Comparison of ENCODE assay signal across 25 mouse cellular contexts in the genomic region with DNA sequence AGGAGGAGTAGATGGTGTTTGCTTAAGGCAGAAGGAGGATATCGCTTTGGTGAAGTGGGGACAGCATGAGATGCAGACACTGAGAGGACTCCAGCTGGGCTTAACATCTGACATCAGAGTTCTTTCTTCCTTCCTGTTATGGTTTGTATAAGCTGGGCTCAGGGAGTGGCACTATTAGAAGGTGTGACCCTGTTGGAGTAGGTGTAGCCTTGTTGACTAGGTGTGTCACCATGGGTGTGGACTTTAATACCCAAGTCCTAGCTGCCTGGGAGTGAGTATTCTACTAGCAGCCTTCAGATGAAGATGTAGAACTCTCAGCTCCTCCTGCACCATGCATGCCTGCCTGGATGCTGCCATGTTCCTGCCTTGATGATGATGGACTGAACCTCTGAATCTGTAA. TPM values are rescaled to one million over a fixed set of nuclear protein-coding genes. Genes with fewer than 3 reads are reported as not detected.
DNase-seq lines count a peak whose midpoint lies in the region; ATAC-seq lines count a peak whose summit lies in the region.
"Had no signal": no experiment of that assay in that cellular context is flagged by ENCODE, and none has a peak within 500 bp of the region (broad histone marks: within the 10 kb centered on the region; RNA-seq: fewer than 3 reads in every experiment).

No protein-coding gene starts in this region.

- 91% methylated on average over 1 of the region's 1 CpGs for WGBS in intestine, embryonic 16.5 days
- WGBS in large intestine, adult 2 months, result 59% methylated on average over 1 of the region's 1 CpGs
- 80% methylated on average over 1 of the region's 1 CpGs for WGBS in stomach, embryonic 16.5 days
- 83% methylated on average over 1 of the region's 1 CpGs for WGBS in midbrain, embryonic 10.5 days

- ATAC-seq in intestine, embryonic 16.5 days, result peak; percentile 89
- ATAC-seq in stomach, embryonic 16.5 days (ENCODE audit: insufficient read depth, low FRiP score), result peak; percentile 50; the same call in 1 of the 2 replicates
- ATAC-seq: CD4-positive, CD25-positive, alpha-beta regulatory T cell, adult 4 months; forebrain, embryonic 14.5 days; forebrain, embryonic 16.5 days; Patski had no signal

- H3K4me1 ChIP-seq in intestine, embryonic 16.5 days (ENCODE audit: control insufficient read depth, insufficient read depth, low read length), result no peaks in the 10 kb centered on the region
- no peaks in the 10 kb centered on the region for H3K4me1 ChIP-seq in stomach, embryonic 16.5 days (ENCODE audit: control insufficient read depth, insufficient read depth, low read length)
- H3K4me1 ChIP-seq in midbrain, embryonic 10.5 days, result peaks cover 10% of the 10 kb centered on the region
- H3K4me1 ChIP-seq: embryonic facial prominence, embryonic 12.5 days had no signal

- no peaks in the 10 kb centered on the region for H3K27me3 ChIP-seq in intestine, embryonic 16.5 days (replicated peaks; ENCODE audit: control insufficient read depth, insufficient read depth, low read length)
- H3K27me3 ChIP-seq in stomach, embryonic 16.5 days (ENCODE audit: control insufficient read depth, insufficient read depth, low read length), result no peaks in the 10 kb centered on the region
- no peaks in the 10 kb centered on the region for H3K27me3 ChIP-seq in midbrain, embryonic 10.5 days (ENCODE audit: low read depth, poor library complexity, severe bottlenecking)
- H3K27me3 ChIP-seq: CH12.LX; embryonic facial prominence, embryonic 12.5 days; Patski had no signal

- DNase-seq in R1 (ENCODE audit: low read depth, low spot score), result peak; percentile 10
- DNase-seq in large intestine, adult 2 months (ENCODE audit: low read depth, low spot score), result peak; percentile 36
- no peak for DNase-seq in cerebellum, adult 9-10 months
- DNase-seq in midbrain, embryonic 10.5 days (ENCODE audit: low spot score), result no peak
- no peak for DNase-seq in thymus, adult 18-20 months
- DNase-seq in heart, adult 11 months, result no peak
- DNase-seq: adrenal gland, adult 2 months; adrenal gland, postnatal 10 days; adrenal gland, postnatal 25 days; B cell, adult 2 months; cerebellum, adult 11 months; cerebellum, adult 18-20 months; cerebellum, adult 8-10 months; cerebellum, postnatal 10 days; cerebellum, postnatal 25 days had no signal

- no peaks in the 10 kb centered on the region for H3K9me3 ChIP-seq in intestine, embryonic 16.5 days (ENCODE audit: control insufficient read depth, low read length)
- H3K9me3 ChIP-seq in stomach, embryonic 16.5 days (replicated peaks; ENCODE audit: control insufficient read depth, low read length), result no peaks in the 10 kb centered on the region
- no peaks in the 10 kb centered on the region for H3K9me3 ChIP-seq in midbrain, embryonic 10.5 days (replicated peaks)
- H3K9me3 ChIP-seq: embryonic facial prominence, embryonic 10.5 days; embryonic facial prominence, embryonic 12.5 days; G1E had no signal

- H3K4me3 ChIP-seq in intestine, embryonic 16.5 days (ENCODE audit: low read length), result no peak overlapping the region
- no peak overlapping the region for H3K4me3 ChIP-seq in stomach, embryonic 16.5 days (replicated peaks; ENCODE audit: low read length)
- no peak overlapping the region for H3K4me3 ChIP-seq in midbrain, embryonic 10.5 days
- H3K4me3 ChIP-seq: embryonic facial prominence, embryonic 10.5 days; embryonic facial prominence, embryonic 12.5 days had no signal

- no peak overlapping the region for H3K27ac ChIP-seq in intestine, embryonic 16.5 days (ENCODE audit: low read length)
- no peak overlapping the region for H3K27ac ChIP-seq in stomach, embryonic 16.5 days (ENCODE audit: low read length)
- H3K27ac ChIP-seq in midbrain, embryonic 10.5 days (replicated peaks), result no peak overlapping the region
- H3K27ac ChIP-seq: embryonic facial prominence, embryonic 10.5 days; embryonic facial prominence, embryonic 12.5 days had no signal

- no peaks in the 10 kb centered on the region for H3K36me3 ChIP-seq in intestine, embryonic 16.5 days (ENCODE audit: control insufficient read depth, insufficient read depth, low read length)
- no peaks in the 10 kb centered on the region for H3K36me3 ChIP-seq in stomach, embryonic 16.5 days (ENCODE audit: control insufficient read depth, insufficient read depth, low read length)
- H3K36me3 ChIP-seq in midbrain, embryonic 10.5 days, result no peaks in the 10 kb centered on the region
- H3K36me3 ChIP-seq: embryonic facial prominence, embryonic 10.5 days; embryonic facial prominence, embryonic 12.5 days; G1E had no signal

- H3K9ac ChIP-seq in intestine, embryonic 16.5 days (ENCODE audit: low read depth, low read length), result no peak overlapping the region
- H3K9ac ChIP-seq in stomach, embryonic 16.5 days (ENCODE audit: low read length), result no peak overlapping the region
- H3K9ac ChIP-seq: embryonic facial prominence, embryonic 12.5 days had no signal

- no peak overlapping the region for H3K4me2 ChIP-seq in intestine, embryonic 16.5 days (ENCODE audit: low read depth, low read length)
- no peak overlapping the region for H3K4me2 ChIP-seq in stomach, embryonic 16.5 days (ENCODE audit: low read depth, low read length)
- H3K4me2 ChIP-seq: embryonic facial prominence, embryonic 12.5 days had no signal

RNA-seq across cellular contexts. Expression of a gene that starts 37.9 kb away (rescaled TPM):
- polyA plus RNA-seq in intestine, embryonic 16.5 days (2015; fragmentation: Nextera tagmentation; extraction: Ambion mirVana), result 24.7 and 26.4 TPM in 2 replicates
- polyA plus RNA-seq in large intestine, adult 2 months (2012; rRNA removed), result 13.3 and 14.3 TPM in 2 replicates
- 23.5 and 23.6 TPM in 2 replicates for polyA plus RNA-seq in stomach, embryonic 16.5 days (2015; fragmentation: Nextera tagmentation; extraction: Ambion mirVana)
- 35.6 and 38.7 TPM in 2 replicates for polyA plus RNA-seq in midbrain, embryonic 10.5 days (2016; fragmentation: Nextera tagmentation; extraction: Ambion mirVana)

Comparison
In these comparisons a context has a peak if more than half of its experiments do, and no peak if none do; other contexts are left out.
1. DNase-seq: peak in R1 (single experiment) and large intestine, adult 2 months (single experiment); none in cerebellum, adult 9-10 months (single experiment), midbrain, embryonic 10.5 days (single experiment), thymus, adult 18-20 months (0 of 2) and heart, adult 11 months (single experiment).